Mouse (Mus musculus): ENCODE data around the gene Rnase13.

Rnase13 gene

DNA sequence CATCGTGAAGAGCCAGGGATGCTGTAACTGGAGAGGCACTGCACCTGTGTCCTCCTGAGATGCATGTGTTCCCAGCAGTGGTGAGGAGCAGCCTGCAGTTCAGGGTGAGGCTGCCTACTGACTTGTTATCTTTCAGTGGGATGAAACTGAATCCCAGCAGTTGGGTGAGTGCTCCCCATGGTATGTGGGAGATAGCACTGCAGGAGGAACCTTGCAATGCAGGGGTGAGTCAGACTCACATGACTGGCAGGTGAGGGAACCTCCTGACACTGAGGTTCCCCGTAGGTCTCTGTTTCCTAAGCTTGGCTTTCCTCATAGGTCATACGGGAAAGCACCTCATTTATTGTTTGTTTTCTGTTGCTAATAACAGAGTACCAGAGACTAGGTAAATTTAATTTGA, 45.1 kb downstream of the Rnase13 start:
- DNase-seq (ENCODE audit: low read depth, low spot score), result no peak

GRCm38 (mm10) chr14:51871741-51872140, 50.8 kb downstream of the Rnase13 start:
- no peak for DNase-seq (ENCODE audit: low read depth, low spot score)

All from retina, postnatal 7 days (tissue).